Mouse (Mus musculus) erythroid progenitor cell, adult 5-6 weeks (primary cell): ENCODE data around the gene Cyth2. TPM values are rescaled to one million over a fixed set of nuclear protein-coding genes. Genes with fewer than 3 reads are reported as not detected.

Source experiments
- total RNA-seq, 2 experiments: library from RNA; stranded (forward) in 1 of 2; stranded (reverse) in 1 of 2; fragments of 150-400 nt in 1 of 2; fragments of 186-747, 209-891 nt in 1 of 2; gene quantifications; 2 replicates each; pipeline versions ENCODE4 v1.2.3 to v1.2.4; 2015 to 2017; ENCODE audit warnings: low replicate concordance in 2 of 2

Gene Cyth2
- total RNA-seq, 2 experiments from 2014 or later: 29.8 to 48.9 TPM

Other genes with a start within 250 kb of the Cyth2 start
- 8.4 and 17.7 TPM in 2 replicates for gene Bcat2, start 244.4 kb downstream of the Cyth2 start, total RNA-seq (2015; ENCODE audit: low replicate concordance)
- gene Bcat2, start 244.4 kb downstream of the Cyth2 start, total RNA-seq (2017; ENCODE audit: low replicate concordance): 4.0 and 22.0 TPM in 2 replicates
- not detected in 2 replicates for gene Fgf21, start 199.1 kb downstream of the Cyth2 start, total RNA-seq (2015; ENCODE audit: low replicate concordance)
- gene Fgf21, start 199.1 kb downstream of the Cyth2 start, total RNA-seq (2017; ENCODE audit: low replicate concordance): not detected in 2 replicates
- gene Fut1, start 197.3 kb downstream of the Cyth2 start, total RNA-seq (2015; ENCODE audit: low replicate concordance): not detected in 2 replicates
- not detected in 2 replicates for gene Fut1, start 197.3 kb downstream of the Cyth2 start, total RNA-seq (2017; ENCODE audit: low replicate concordance)
- not detected in 2 replicates for gene Izumo1, start 192.8 kb downstream of the Cyth2 start, total RNA-seq (2015; ENCODE audit: low replicate concordance)
- not detected in 2 replicates for gene Izumo1, start 192.8 kb downstream of the Cyth2 start, total RNA-seq (2017; ENCODE audit: low replicate concordance)
- not detected in 2 replicates for gene Rasip1, start 187.1 kb downstream of the Cyth2 start, total RNA-seq (2015; ENCODE audit: low replicate concordance)
- not detected in 2 replicates for gene Rasip1, start 187.1 kb downstream of the Cyth2 start, total RNA-seq (2017; ENCODE audit: low replicate concordance)
- gene Mamstr, start 174.6 kb downstream of the Cyth2 start, total RNA-seq (2015; ENCODE audit: low replicate concordance): not detected in 2 replicates
- gene Mamstr, start 174.6 kb downstream of the Cyth2 start, total RNA-seq (2017; ENCODE audit: low replicate concordance): not detected in 2 replicates
- not detected in 2 replicates for gene Fut2, start 148.2 kb downstream of the Cyth2 start, total RNA-seq (2015; ENCODE audit: low replicate concordance)
- gene Fut2, start 148.2 kb downstream of the Cyth2 start, total RNA-seq (2017; ENCODE audit: low replicate concordance): not detected in 2 replicates
- gene Ntn5, start 130.6 kb downstream of the Cyth2 start, total RNA-seq (2015; ENCODE audit: low replicate concordance): not detected in 2 replicates
- gene Ntn5, start 130.6 kb downstream of the Cyth2 start, total RNA-seq (2017; ENCODE audit: low replicate concordance): not detected in 2 replicates
- gene Sec1, start 120.2 kb downstream of the Cyth2 start, total RNA-seq (2015; ENCODE audit: low replicate concordance): not detected in 2 replicates
- not detected in 2 replicates for gene Sec1, start 120.2 kb downstream of the Cyth2 start, total RNA-seq (2017; ENCODE audit: low replicate concordance)
- not detected in 2 replicates for gene Car11, start 114.7 kb downstream of the Cyth2 start, total RNA-seq (2015; ENCODE audit: low replicate concordance)
- gene Car11, start 114.7 kb downstream of the Cyth2 start, total RNA-seq (2017; ENCODE audit: low replicate concordance): not detected in 2 replicates
- 1.3 and 2.5 TPM in 2 replicates for gene Dbp, start 109.5 kb downstream of the Cyth2 start, total RNA-seq (2015; ENCODE audit: low replicate concordance)
- 1.7 and 2.6 TPM in 2 replicates for gene Dbp, start 109.5 kb downstream of the Cyth2 start, total RNA-seq (2017; ENCODE audit: low replicate concordance)
- 522 and 544 TPM in 2 replicates for gene Rpl18, start 99.1 kb downstream of the Cyth2 start, total RNA-seq (2015; ENCODE audit: low replicate concordance)
- gene Rpl18, start 99.1 kb downstream of the Cyth2 start, total RNA-seq (2017; ENCODE audit: low replicate concordance): 281 and 297 TPM in 2 replicates
- 9.6 and 12.6 TPM in 2 replicates for gene Sphk2, start 96.6 kb downstream of the Cyth2 start, total RNA-seq (2015; ENCODE audit: low replicate concordance)
- 4.8 and 9.4 TPM in 2 replicates for gene Sphk2, start 96.6 kb downstream of the Cyth2 start, total RNA-seq (2017; ENCODE audit: low replicate concordance)
- not detected in 2 replicates for gene Fam83e, start 93.4 kb downstream of the Cyth2 start, total RNA-seq (2015; ENCODE audit: low replicate concordance)
- gene Fam83e, start 93.4 kb downstream of the Cyth2 start, total RNA-seq (2017; ENCODE audit: low replicate concordance): not detected in 2 replicates
- not detected in 2 replicates for gene Spaca4, start 88.8 kb downstream of the Cyth2 start, total RNA-seq (2015; ENCODE audit: low replicate concordance)
- gene Spaca4, start 88.8 kb downstream of the Cyth2 start, total RNA-seq (2017; ENCODE audit: low replicate concordance): not detected in 2 replicates
- gene Lmtk3, start 30.8 kb downstream of the Cyth2 start, total RNA-seq (2015; ENCODE audit: low replicate concordance): not detected in 2 replicates
- gene Lmtk3, start 30.8 kb downstream of the Cyth2 start, total RNA-seq (2017; ENCODE audit: low replicate concordance): not detected in 2 replicates
- gene Sult2b1, start 29.9 kb downstream of the Cyth2 start, total RNA-seq (2015; ENCODE audit: low replicate concordance): not detected in 2 replicates
- not detected in 2 replicates for gene Sult2b1, start 29.9 kb downstream of the Cyth2 start, total RNA-seq (2017; ENCODE audit: low replicate concordance)
- not detected in 2 replicates for gene Kcnj14, start 10.2 kb upstream of the Cyth2 start, total RNA-seq (2015; ENCODE audit: low replicate concordance)
- gene Kcnj14, start 10.2 kb upstream of the Cyth2 start, total RNA-seq (2017; ENCODE audit: low replicate concordance): not detected in 2 replicates
- gene Grwd1, start 16.4 kb upstream of the Cyth2 start, total RNA-seq (2015; ENCODE audit: low replicate concordance): 2.5 and 2.9 TPM in 2 replicates
- 0.23 and 4.0 TPM in 2 replicates for gene Grwd1, start 16.4 kb upstream of the Cyth2 start, total RNA-seq (2017; ENCODE audit: low replicate concordance)
- 55.9 and 91.4 TPM in 2 replicates for gene Kdelr1, start 58.2 kb upstream of the Cyth2 start, total RNA-seq (2015; ENCODE audit: low replicate concordance)
- gene Kdelr1, start 58.2 kb upstream of the Cyth2 start, total RNA-seq (2017; ENCODE audit: low replicate concordance): 31.2 and 39.1 TPM in 2 replicates
- not detected in 2 replicates for gene Grin2d, start 63.8 kb upstream of the Cyth2 start, total RNA-seq (2015; ENCODE audit: low replicate concordance)
- not detected in 2 replicates for gene Grin2d, start 63.8 kb upstream of the Cyth2 start, total RNA-seq (2017; ENCODE audit: low replicate concordance)
- not detected in 2 replicates for gene Syngr4, start 82.1 kb upstream of the Cyth2 start, total RNA-seq (2015; ENCODE audit: low replicate concordance)
- 1.3 TPM in 1 of 2 replicates, not detected in the other for gene Syngr4, start 82.1 kb upstream of the Cyth2 start, total RNA-seq (2017; ENCODE audit: low replicate concordance)
- gene Tmem143, start 82.4 kb upstream of the Cyth2 start, total RNA-seq (2015; ENCODE audit: low replicate concordance): 0.84 and 1.1 TPM in 2 replicates
- 4.0 and 4.6 TPM in 2 replicates for gene Tmem143, start 82.4 kb upstream of the Cyth2 start, total RNA-seq (2017; ENCODE audit: low replicate concordance)
- 75.5 and 85.4 TPM in 2 replicates for gene Emp3, start 106.8 kb upstream of the Cyth2 start, total RNA-seq (2015; ENCODE audit: low replicate concordance)
- 19.1 and 41.8 TPM in 2 replicates for gene Emp3, start 106.8 kb upstream of the Cyth2 start, total RNA-seq (2017; ENCODE audit: low replicate concordance)
- not detected in 2 replicates for gene Ccdc114, start 109.5 kb upstream of the Cyth2 start, total RNA-seq (2015; ENCODE audit: low replicate concordance)
- 2.6 TPM in 1 of 2 replicates, not detected in the other for gene Ccdc114, start 109.5 kb upstream of the Cyth2 start, total RNA-seq (2017; ENCODE audit: low replicate concordance)
- not detected in 2 replicates for gene Abcc6, start 215.7 kb upstream of the Cyth2 start, total RNA-seq (2015; ENCODE audit: low replicate concordance)
- gene Abcc6, start 215.7 kb upstream of the Cyth2 start, total RNA-seq (2017; ENCODE audit: low replicate concordance): not detected in 2 replicates
- gene Nomo1, start 219.1 kb upstream of the Cyth2 start, total RNA-seq (2015; ENCODE audit: low replicate concordance): 3.2 and 4.6 TPM in 2 replicates
- gene Nomo1, start 219.1 kb upstream of the Cyth2 start, total RNA-seq (2017; ENCODE audit: low replicate concordance): 5.3 and 7.5 TPM in 2 replicates